Mouse (Mus musculus): ENCODE results near the gene Dgcr2. TPM values are rescaled to one million over a fixed set of nuclear protein-coding genes. Genes with fewer than 3 reads are reported as not detected.

Dgcr2 gene
- polyA plus RNA-seq, 2 experiments = 14.2 to 15.5 TPM

GRCm38 (mm10) chr16:17922163-17922538 lies 23.8 kb upstream of the Dgcr2 start:
- H3K4me1 ChIP-seq (replicated peaks; ENCODE audit: control insufficient read depth in 2 of 2, insufficient read depth in 2 of 2, low read length in 1 of 2) = peaks cover 9 to 16% of the 10 kb centered on the region in 2 experiments; a peak in 3 of 4 replicates
- H3K4me3 ChIP-seq (ENCODE audit: insufficient read depth in 1 of 2, low read depth in 2 of 2, low read length in 2 of 2) = peak overlapping the region; percentile 87 to 92
- under 1% methylated on average over 14 of the region's 14 CpGs for WGBS (ENCODE audit: insufficient replicate concordance)
- DNase-seq (ENCODE audit: low read depth in 3 of 3, low spot score in 3 of 3) (no peak), ATAC-seq (ENCODE audit: insufficient read depth) (peak; percentile 36)
- H3K9me3 ChIP-seq (ENCODE audit: control insufficient read depth, low read length) = no peaks in the 10 kb centered on the region
- H3K36me3 ChIP-seq (replicated peaks; ENCODE audit: control insufficient read depth, insufficient read depth, low read depth) = peaks cover 7% of the 10 kb centered on the region; the same call in 1 of the 2 replicates
- H3K9ac ChIP-seq (replicated peaks) = peak overlapping the region; percentile 93
- H3K4me2 ChIP-seq (ENCODE audit: low read depth) = peak overlapping the region; percentile 86
- peak overlapping the region; percentile 43 for H3K27ac ChIP-seq
- H3K27me3 ChIP-seq (ENCODE audit: control insufficient read depth, insufficient read depth, low read length) = no peaks in the 10 kb centered on the region; the same call in 1 of the 2 replicates
- no peak for TF ChIP-seq CTCF (IDR thresholded peaks at IDR 0.05; ENCODE audit: low read depth)
- no peak for TF ChIP-seq EP300 (IDR thresholded peaks at IDR 0.05; ENCODE audit: low read depth)

DNA sequence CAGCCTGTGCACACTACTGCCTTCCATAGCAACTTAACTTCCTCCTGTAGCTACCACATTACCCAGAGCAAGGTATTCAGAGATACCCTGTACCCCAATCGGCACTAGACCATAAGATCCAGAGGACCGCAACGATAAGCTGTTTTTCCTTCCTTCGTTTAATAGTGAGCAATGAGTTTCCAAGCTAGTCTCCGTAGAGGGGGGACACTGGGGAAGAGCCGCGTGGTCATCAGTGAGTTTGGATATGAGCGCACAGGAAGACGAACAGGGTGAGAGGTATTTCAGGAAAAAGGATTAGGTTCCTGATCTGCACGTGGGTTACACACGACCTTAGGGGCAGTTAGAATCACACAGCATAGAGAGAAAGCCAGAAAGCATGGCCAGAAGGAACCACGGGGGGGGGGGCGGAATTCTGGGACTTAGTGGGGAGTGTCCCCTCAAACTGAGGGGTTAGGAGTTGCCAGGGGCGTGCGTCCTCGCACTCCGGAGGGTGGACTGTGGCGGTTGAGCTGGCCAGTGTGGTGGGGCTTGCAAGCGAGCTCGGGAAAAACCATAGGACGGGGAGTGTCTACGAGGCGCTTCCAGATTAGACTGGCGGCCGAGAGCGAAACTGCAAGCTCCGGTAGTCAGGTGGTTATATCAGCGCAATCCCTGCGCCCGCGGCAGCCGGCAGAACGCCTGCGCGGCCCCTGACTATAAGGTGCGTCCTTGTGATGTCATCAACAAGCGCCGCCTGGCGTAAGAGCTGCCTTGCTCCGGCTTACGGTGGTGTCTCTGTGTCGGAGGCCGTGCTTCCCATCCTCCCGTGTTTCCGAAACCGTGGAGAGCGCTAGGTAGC lies 23.2 kb upstream of the Dgcr2 start:
- ATAC-seq (ENCODE audit: insufficient read depth) (peak; percentile 89), DNase-seq (ENCODE audit: low read depth in 3 of 3, low spot score in 3 of 3) (peak; percentile 93 to 95 (median 93))
- Histone ChIP-seq H3K27ac (peak overlapping the region; percentile 87), H3K4me1 (replicated peaks; ENCODE audit: control insufficient read depth in 2 of 2, insufficient read depth in 2 of 2, low read length in 1 of 2) (peaks cover 9 to 16% of the 10 kb centered on the region in 2 experiments; a peak in 3 of 4 replicates), H3K4me2 (ENCODE audit: low read depth) (peak overlapping the region; percentile 86), H3K36me3 (replicated peaks; ENCODE audit: control insufficient read depth, insufficient read depth, low read depth) (peaks cover 7% of the 10 kb centered on the region; the same call in 1 of the 2 replicates), H3K27me3 (ENCODE audit: control insufficient read depth, insufficient read depth, low read length) (peaks cover 2% of the 10 kb centered on the region), H3K9ac (replicated peaks) (peak overlapping the region; percentile 93), H3K4me3 (ENCODE audit: insufficient read depth in 1 of 2, low read depth in 2 of 2, low read length in 2 of 2) (peak overlapping the region; percentile 87 to 92), H3K9me3 (ENCODE audit: control insufficient read depth, low read length) (no peaks in the 10 kb centered on the region)
- WGBS (ENCODE audit: insufficient replicate concordance) = 1% methylated on average over 47 of the region's 47 CpGs
- TF ChIP-seq CTCF (IDR thresholded peaks at IDR 0.05; ENCODE audit: low read depth) (peak; percentile 80), EP300 (IDR thresholded peaks at IDR 0.05; ENCODE audit: low read depth) (peak; percentile 27; the same call in 1 of the 2 replicates)

DNA sequence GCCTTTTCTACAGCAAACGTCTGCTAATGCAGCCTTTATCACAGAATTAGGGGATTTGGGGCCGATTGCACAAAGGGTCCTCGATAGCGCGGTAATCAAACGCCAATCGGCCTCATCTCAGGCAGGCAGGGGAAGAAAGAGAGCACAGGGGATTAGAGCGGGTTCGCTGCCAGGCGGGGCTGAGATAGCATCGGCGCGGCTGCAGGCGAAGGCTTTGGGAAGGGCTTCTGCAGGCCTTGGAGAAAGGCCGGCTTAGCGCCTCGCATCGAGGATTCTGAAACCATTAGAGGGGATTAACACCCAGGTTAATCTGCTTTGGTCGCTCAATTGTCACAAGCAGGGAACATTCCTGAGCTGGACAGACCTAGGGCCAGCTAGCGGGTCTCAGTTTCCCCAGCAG lies 22.2 kb upstream of the Dgcr2 start:
- Histone ChIP-seq H3K27me3 (ENCODE audit: control insufficient read depth, insufficient read depth, low read length) (peaks cover 12% of the 10 kb centered on the region), H3K4me3 (ENCODE audit: insufficient read depth in 1 of 2, low read depth in 2 of 2, low read length in 2 of 2) (no peak overlapping the region), H3K4me2 (ENCODE audit: low read depth) (peak overlapping the region; percentile 86), H3K27ac (no peak overlapping the region), H3K4me1 (replicated peaks; ENCODE audit: control insufficient read depth in 2 of 2, insufficient read depth in 2 of 2, low read length in 1 of 2) (peaks cover 9 to 16% of the 10 kb centered on the region in 2 experiments; a peak in 3 of 4 replicates), H3K9ac (replicated peaks) (no peak overlapping the region), H3K9me3 (ENCODE audit: control insufficient read depth, low read length) (no peaks in the 10 kb centered on the region), H3K36me3 (replicated peaks; ENCODE audit: control insufficient read depth, insufficient read depth, low read depth) (peaks cover 2% of the 10 kb centered on the region; the same call in 1 of the 2 replicates)
- DNase-seq (ENCODE audit: low read depth in 3 of 3, low spot score in 3 of 3) (no peak), ATAC-seq (ENCODE audit: insufficient read depth) (no peak)
- WGBS (ENCODE audit: insufficient replicate concordance) = 25% methylated on average over 20 of the region's 20 CpGs
- TF ChIP-seq EP300 (IDR thresholded peaks at IDR 0.05; ENCODE audit: low read depth) (no peak), CTCF (IDR thresholded peaks at IDR 0.05; ENCODE audit: low read depth) (no peak)

GRCm38 (mm10) chr16:17914307-17915249 lies 16.2 kb upstream of the Dgcr2 start, which contains the start of gene Gsc2:
Gsc2 (minus strand) TSS chr16:17915059.
- Histone ChIP-seq H3K9ac (replicated peaks) (no peak within 1 kb of the TSS), H3K4me1 (replicated peaks; ENCODE audit: control insufficient read depth in 2 of 2, insufficient read depth in 2 of 2, low read length in 1 of 2) (peaks cover 3 to 9% of the 10 kb centered on the region in 2 experiments; a peak in 2 of 4 replicates), H3K4me2 (ENCODE audit: low read depth) (peak within 1 kb of the TSS; percentile 57), H3K4me3 (ENCODE audit: insufficient read depth in 1 of 2, low read depth in 2 of 2, low read length in 2 of 2) (peak within 1 kb of the TSS in 1 of 2 experiments; percentile 43; a peak in 3 of 4 replicates), H3K27me3 (ENCODE audit: control insufficient read depth, insufficient read depth, low read length) (peaks cover 51% of the 10 kb centered on the region), H3K36me3 (replicated peaks; ENCODE audit: control insufficient read depth, insufficient read depth, low read depth) (no peaks in the 10 kb centered on the region), H3K27ac (no peak within 1 kb of the TSS), H3K9me3 (ENCODE audit: control insufficient read depth, low read length) (no peaks in the 10 kb centered on the region)
- 1% methylated on average over 105 of the region's 106 CpGs for WGBS (ENCODE audit: insufficient replicate concordance)
- no peak for TF ChIP-seq EP300 (IDR thresholded peaks at IDR 0.05; ENCODE audit: low read depth)
- TF ChIP-seq CTCF (IDR thresholded peaks at IDR 0.05; ENCODE audit: low read depth) = no peak
- no peak for ATAC-seq (ENCODE audit: insufficient read depth)
- DNase-seq (ENCODE audit: low read depth in 3 of 3, low spot score in 3 of 3) = no peak
